In the genomic region with DNA sequence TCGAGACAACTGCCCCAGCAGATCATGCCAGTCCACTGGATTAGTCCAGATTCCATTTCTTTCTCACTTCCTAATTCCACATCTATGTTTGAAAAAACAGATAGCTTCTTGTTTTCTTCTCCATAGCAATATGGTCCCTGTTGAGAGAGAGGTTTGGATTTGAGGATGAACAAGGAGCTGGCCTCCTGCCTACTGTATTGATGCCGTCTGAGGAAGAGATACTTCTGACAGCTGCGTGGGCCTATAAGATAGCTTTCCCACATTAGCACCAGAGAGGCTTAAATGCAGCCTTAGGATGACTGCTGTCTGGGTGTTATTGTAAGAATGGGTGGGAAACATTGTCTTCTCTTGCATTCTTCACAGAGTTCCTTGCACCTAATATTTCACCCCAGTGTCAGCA, we compare ENCODE assay signal across 14 mouse cellular contexts.
A peak's percentile ranks its signal among the peaks of the same experiment; 100 is the strongest.
DNase-seq lines count a peak whose midpoint lies in the region; ATAC-seq and TF ChIP-seq lines count a peak whose summit lies in the region.
"Had no signal": no experiment of that assay in that cellular context is flagged by ENCODE, and none has a peak within 500 bp of the region (broad histone marks: within the 10 kb centered on the region; RNA-seq: fewer than 3 reads in every experiment).

No protein-coding gene starts in this region.

- peak; percentile 15 to 22 for DNase-seq in frontal cortex, postnatal 36 days (ENCODE audit: low spot score in 2 of 2)
- no peak for DNase-seq in frontal cortex, postnatal 10 days (ENCODE audit: low spot score in 2 of 2)
- DNase-seq in brain, adult 2 months (ENCODE audit: low read depth, low spot score) = peak; percentile 66
- no peak for DNase-seq in hindbrain, embryonic 11.5 days (ENCODE audit: low spot score)
- DNase-seq in midbrain, embryonic 14.5 days = peak; percentile 26
- no peak for DNase-seq in adipocyte (ENCODE audit: low spot score)
- no peak for DNase-seq in stomach, postnatal 0 days (ENCODE audit: low spot score)
- DNase-seq: adrenal gland, adult 8-10 months; heart, postnatal 4 days had no signal

- no peaks in the 10 kb centered on the region for H3K27me3 ChIP-seq in hindbrain, embryonic 11.5 days (ENCODE audit: control insufficient read depth, insufficient read depth, low read length)
- no peaks in the 10 kb centered on the region for H3K27me3 ChIP-seq in midbrain, embryonic 14.5 days (ENCODE audit: control insufficient read depth, insufficient read depth, low read length)
- no peaks in the 10 kb centered on the region for H3K27me3 ChIP-seq in kidney, embryonic 16.5 days (ENCODE audit: insufficient read depth, low read length)
- no peaks in the 10 kb centered on the region for H3K27me3 ChIP-seq in stomach, postnatal 0 days (ENCODE audit: control insufficient read depth, insufficient read depth, low read length)
- H3K27me3 ChIP-seq: embryonic facial prominence, embryonic 15.5 days had no signal

- no peak overlapping the region for H3K9ac ChIP-seq in hindbrain, embryonic 11.5 days (ENCODE audit: low read depth, low read length)
- H3K9ac ChIP-seq in midbrain, embryonic 14.5 days (replicated peaks; ENCODE audit: low read length) = no peak overlapping the region
- H3K9ac ChIP-seq in kidney, embryonic 16.5 days (replicated peaks; ENCODE audit: low read length) = no peak overlapping the region
- H3K9ac ChIP-seq in stomach, postnatal 0 days (ENCODE audit: low read length) = no peak overlapping the region
- H3K9ac ChIP-seq: embryonic facial prominence, embryonic 15.5 days; limb, embryonic 12.5 days; lung, embryonic 14.5 days had no signal

- TF ChIP-seq EP300 in stomach, postnatal 0 days (optimal IDR thresholded peaks at IDR 0.05) = no peak

- H3K4me1 ChIP-seq in hindbrain, embryonic 11.5 days (replicated peaks; ENCODE audit: control insufficient read depth, insufficient read depth, low read length) = peaks cover 16% of the 10 kb centered on the region
- peaks cover 43% of the 10 kb centered on the region for H3K4me1 ChIP-seq in midbrain, embryonic 14.5 days (ENCODE audit: control insufficient read depth, insufficient read depth, low read length)
- no peaks in the 10 kb centered on the region for H3K4me1 ChIP-seq in kidney, embryonic 16.5 days (ENCODE audit: insufficient read depth, low read length)
- no peaks in the 10 kb centered on the region for H3K4me1 ChIP-seq in stomach, postnatal 0 days (replicated peaks; ENCODE audit: control insufficient read depth, insufficient read depth)
- H3K4me1 ChIP-seq: embryonic facial prominence, embryonic 15.5 days had no signal

- H3K9me3 ChIP-seq in hindbrain, embryonic 11.5 days (ENCODE audit: control insufficient read depth, low read length) = no peaks in the 10 kb centered on the region
- no peaks in the 10 kb centered on the region for H3K9me3 ChIP-seq in midbrain, embryonic 14.5 days (ENCODE audit: control insufficient read depth, low read length)
- no peaks in the 10 kb centered on the region for H3K9me3 ChIP-seq in kidney, embryonic 16.5 days (ENCODE audit: low read length)
- H3K9me3 ChIP-seq in stomach, postnatal 0 days (ENCODE audit: control insufficient read depth, low read length) = no peaks in the 10 kb centered on the region
- H3K9me3 ChIP-seq: embryonic facial prominence, embryonic 15.5 days; limb, embryonic 12.5 days had no signal

- TF ChIP-seq CTCF in stomach, postnatal 0 days (IDR thresholded peaks at IDR 0.05; ENCODE audit: low read depth) = no peak

- H3K36me3 ChIP-seq in hindbrain, embryonic 11.5 days (ENCODE audit: control insufficient read depth, insufficient read depth, low read length) = no peaks in the 10 kb centered on the region
- H3K36me3 ChIP-seq in midbrain, embryonic 14.5 days (ENCODE audit: control insufficient read depth, insufficient read depth, low read length) = no peaks in the 10 kb centered on the region
- H3K36me3 ChIP-seq in kidney, embryonic 16.5 days (ENCODE audit: insufficient read depth, low read length) = no peaks in the 10 kb centered on the region
- no peaks in the 10 kb centered on the region for H3K36me3 ChIP-seq in stomach, postnatal 0 days (ENCODE audit: control insufficient read depth, insufficient read depth, low read length)
- H3K36me3 ChIP-seq: embryonic facial prominence, embryonic 15.5 days; limb, embryonic 12.5 days had no signal

- ATAC-seq in hindbrain, embryonic 11.5 days (ENCODE audit: low FRiP score) = no peak
- no peak for ATAC-seq in midbrain, embryonic 14.5 days (ENCODE audit: low FRiP score, low TSS enrichment)
- ATAC-seq in kidney, embryonic 16.5 days (ENCODE audit: low FRiP score, low TSS enrichment) = no peak
- no peak for ATAC-seq in stomach, postnatal 0 days (ENCODE audit: low FRiP score, low TSS enrichment)
- ATAC-seq: Patski had no signal

- no peak overlapping the region for H3K4me2 ChIP-seq in hindbrain, embryonic 11.5 days (replicated peaks; ENCODE audit: low read depth, low read length)
- no peak overlapping the region for H3K4me2 ChIP-seq in midbrain, embryonic 14.5 days (ENCODE audit: low read length)
- no peak overlapping the region for H3K4me2 ChIP-seq in kidney, embryonic 16.5 days (replicated peaks; ENCODE audit: low read depth, low read length)
- H3K4me2 ChIP-seq in stomach, postnatal 0 days (replicated peaks; ENCODE audit: low read depth) = no peak overlapping the region
- H3K4me2 ChIP-seq: embryonic facial prominence, embryonic 15.5 days; limb, embryonic 12.5 days; lung, embryonic 14.5 days had no signal

- 91% methylated on average over 3 of the region's 3 CpGs for WGBS in hindbrain, embryonic 11.5 days
- WGBS in midbrain, embryonic 14.5 days = 57% methylated on average over 3 of the region's 3 CpGs
- 89% methylated on average over 3 of the region's 3 CpGs for WGBS in kidney, embryonic 16.5 days
- 81% methylated on average over 3 of the region's 3 CpGs for WGBS in stomach, postnatal 0 days

- no peak overlapping the region for H3K4me3 ChIP-seq in hindbrain, embryonic 11.5 days (ENCODE audit: low read depth, low read length)
- no peak overlapping the region for H3K4me3 ChIP-seq in midbrain, embryonic 14.5 days (replicated peaks; ENCODE audit: low read depth, low read length)
- H3K4me3 ChIP-seq in kidney, embryonic 16.5 days (ENCODE audit: low read length) = no peak overlapping the region
- H3K4me3 ChIP-seq in stomach, postnatal 0 days (ENCODE audit: low read depth, low read length) = no peak overlapping the region
- H3K4me3 ChIP-seq: embryonic facial prominence, embryonic 15.5 days; limb, embryonic 12.5 days had no signal

- H3K27ac ChIP-seq in hindbrain, embryonic 11.5 days (ENCODE audit: low read depth, low read length) = peak overlapping the region; percentile 99
- peak overlapping the region; percentile 99 for H3K27ac ChIP-seq in midbrain, embryonic 14.5 days (replicated peaks; ENCODE audit: low read depth, low read length)
- H3K27ac ChIP-seq in kidney, embryonic 16.5 days (ENCODE audit: low read length) = no peak overlapping the region
- H3K27ac ChIP-seq in stomach, postnatal 0 days (replicated peaks) = no peak overlapping the region
- H3K27ac ChIP-seq: embryonic facial prominence, embryonic 15.5 days; limb, embryonic 12.5 days had no signal

Comparison
In these comparisons a context has a peak if more than half of its experiments do, and no peak if none do; other contexts are left out.
1. DNase-seq: peak in frontal cortex, postnatal 36 days (2 of 2), brain, adult 2 months (single experiment) and midbrain, embryonic 14.5 days (single experiment); none in frontal cortex, postnatal 10 days (0 of 2), hindbrain, embryonic 11.5 days (single experiment), adipocyte (single experiment) and stomach, postnatal 0 days (single experiment).
2. H3K27ac ChIP-seq: peak in hindbrain, embryonic 11.5 days (single experiment) and midbrain, embryonic 14.5 days (single experiment); none in kidney, embryonic 16.5 days (single experiment) and stomach, postnatal 0 days (single experiment).